Mouse (Mus musculus) forebrain, embryonic 10.5 days (tissue): ENCODE results near the gene Ssc4d. TPM values are rescaled to one million over a fixed set of nuclear protein-coding genes. Genes with fewer than 3 reads are reported as not detected.

ENCODE experiments used
- DNase-seq: peaks from one replicate; pipeline ENCODE4 v3.0.0-alpha.2; 2017; ENCODE audit warnings: low spot score; ENCODE audit errors: extremely low spot score
- H3K27ac ChIP-seq: fragments of 300-500 bp; sonication (generic); 2 replicates; pipeline ENCODE4 v1.5.1; 2016; ENCODE audit warnings: mild to moderate bottlenecking
- H3K27me3 ChIP-seq: fragments of 300-500 bp; sonication (generic); 2 replicates; pipeline ENCODE4 v1.6.1; 2016; ENCODE audit warnings: mild to moderate bottlenecking; ENCODE audit not compliant: poor library complexity, severe bottlenecking
- H3K36me3 ChIP-seq: fragments of 300-500 bp; sonication (generic); replicated peaks from 2 replicates; pipeline ENCODE4 v1.6.1; 2016; ENCODE audit warnings: mild to moderate bottlenecking, moderate library complexity
- H3K4me1 ChIP-seq: fragments of 300-500 bp; sonication (generic); 2 replicates; pipeline ENCODE4 v1.6.1; 2016
- H3K4me3 ChIP-seq: fragments of 300-500 bp; sonication (generic); 2 replicates; pipeline ENCODE4 v1.5.1; 2016; ENCODE audit warnings: mild to moderate bottlenecking, moderate library complexity
- H3K9me3 ChIP-seq: fragments of 300-500 bp; sonication (generic); 2 replicates; pipeline ENCODE4 v1.6.1; 2016; ENCODE audit warnings: mild to moderate bottlenecking, moderate library complexity
- WGBS: fragments of 180-500 bp; shearing (Covaris S2); methylation state at CpG from one replicate; pipeline ENCODE4 v1.1.7; 2016; 5-methylcytosine and 5-hydroxymethylcytosine counted together
- polyA plus RNA-seq: library from polyadenylated mRNA; unstranded; fragments of >200 nt; fragmentation: Nextera tagmentation; extraction: Ambion mirVana; gene quantifications from 2 replicates; pipeline ENCODE4 v1.2.1, GENCODE M21; 2016

Gene Ssc4d
- polyA plus RNA-seq, 1 experiment from 2014 or later, result 1.9 TPM

DNA sequence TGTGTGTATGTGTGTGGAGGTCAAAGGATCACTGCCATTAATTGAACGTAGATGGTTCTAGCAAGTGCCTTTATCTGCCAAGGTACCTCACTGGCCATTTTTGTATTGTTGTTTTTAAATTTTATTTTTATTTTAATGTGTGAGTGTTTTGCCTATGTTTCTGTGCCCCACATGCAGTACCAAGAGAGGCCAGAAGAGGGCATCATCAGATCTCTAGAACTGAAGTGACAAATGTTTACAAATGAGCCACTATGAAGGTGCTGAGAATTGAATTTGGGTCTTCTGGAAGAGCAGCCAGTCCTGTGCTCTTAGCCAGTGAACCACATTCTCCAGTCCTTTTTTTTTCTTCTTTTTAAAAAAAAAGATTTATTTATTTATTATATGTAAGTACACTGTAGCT lies 5.5 kb downstream of the Ssc4d start:
- 66% methylated on average over 1 of the region's 1 CpGs for WGBS
- Histone ChIP-seq H3K9me3 (no peaks in the 10 kb centered on the region), H3K36me3 (no peaks in the 10 kb centered on the region), H3K4me3 (no peak overlapping the region), H3K27me3 (peaks cover 23% of the 10 kb centered on the region), H3K27ac (no peak overlapping the region), H3K4me1 (peaks cover 7% of the 10 kb centered on the region)
- peak; percentile 47 for DNase-seq

DNA sequence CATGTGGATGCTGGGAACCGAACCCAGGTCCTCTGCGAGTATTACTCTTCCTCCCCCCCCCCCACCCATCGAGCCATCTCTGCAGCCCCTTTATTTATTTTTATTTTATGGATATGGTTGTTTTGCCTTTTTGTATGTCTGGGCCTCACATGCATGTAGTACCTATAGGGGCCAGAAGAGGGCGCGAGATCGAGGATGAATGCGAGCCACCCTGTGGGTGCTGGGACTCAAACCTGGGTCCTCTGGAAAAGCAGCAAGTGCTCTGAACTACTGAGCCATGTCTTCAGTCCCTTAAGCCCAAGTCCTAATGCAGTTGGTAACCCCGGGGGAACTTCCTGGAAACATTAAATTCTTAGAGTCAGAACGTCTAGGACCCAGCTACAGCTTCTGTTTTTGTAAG lies 7.5 kb downstream of the Ssc4d start:
- no peak for DNase-seq
- Histone ChIP-seq H3K36me3 (no peaks in the 10 kb centered on the region), H3K4me1 (peaks cover 19% of the 10 kb centered on the region), H3K4me3 (no peak overlapping the region), H3K9me3 (no peaks in the 10 kb centered on the region), H3K27ac (no peak overlapping the region), H3K27me3 (peaks cover 23% of the 10 kb centered on the region)
- 67% methylated on average over 9 of the region's 9 CpGs for WGBS

- DNase-seq, result no peak
- H3K4me1 ChIP-seq, result peaks cover 26% of the 10 kb centered on the region
- no peaks in the 10 kb centered on the region for H3K36me3 ChIP-seq
- 12% methylated on average over 24 of the region's 24 CpGs for WGBS
- no peaks in the 10 kb centered on the region for H3K9me3 ChIP-seq
- H3K27ac ChIP-seq, result 0 out of 2 replicates have a peak overlapping the region, but pooled peaks have one; percentile 53
- H3K27me3 ChIP-seq, result peaks cover 23% of the 10 kb centered on the region
- H3K4me3 ChIP-seq, result peak overlapping the region; percentile 31; the same call in 1 of the 2 replicates
These were observed 8.8 kb downstream of the Ssc4d start for GRCm38 (mm10) chr5:135965501-135965930.

GRCm38 (mm10) chr5:135963280-135963627 lies 11.1 kb downstream of the Ssc4d start:
- peaks cover 23% of the 10 kb centered on the region for H3K27me3 ChIP-seq
- 5% methylated on average over 6 of the region's 6 CpGs for WGBS
- H3K36me3 ChIP-seq, result no peaks in the 10 kb centered on the region
- DNase-seq, result no peak
- H3K27ac ChIP-seq, result peak overlapping the region; percentile 96
- H3K4me3 ChIP-seq, result peak overlapping the region; percentile 71
- H3K9me3 ChIP-seq, result no peaks in the 10 kb centered on the region
- H3K4me1 ChIP-seq, result peaks cover 30% of the 10 kb centered on the region

GRCm38 (mm10) chr5:135962492-135963279 lies 11.6 kb downstream of the Ssc4d start:
- peaks cover 23% of the 10 kb centered on the region for H3K27me3 ChIP-seq
- under 1% methylated on average over 64 of the region's 64 CpGs for WGBS
- no peaks in the 10 kb centered on the region for H3K36me3 ChIP-seq
- H3K4me1 ChIP-seq, result peaks cover 36% of the 10 kb centered on the region
- DNase-seq, result peak; percentile 99
- no peaks in the 10 kb centered on the region for H3K9me3 ChIP-seq
- H3K27ac ChIP-seq, result peak overlapping the region; percentile 96
- H3K4me3 ChIP-seq, result peak overlapping the region; percentile 71

DNA sequence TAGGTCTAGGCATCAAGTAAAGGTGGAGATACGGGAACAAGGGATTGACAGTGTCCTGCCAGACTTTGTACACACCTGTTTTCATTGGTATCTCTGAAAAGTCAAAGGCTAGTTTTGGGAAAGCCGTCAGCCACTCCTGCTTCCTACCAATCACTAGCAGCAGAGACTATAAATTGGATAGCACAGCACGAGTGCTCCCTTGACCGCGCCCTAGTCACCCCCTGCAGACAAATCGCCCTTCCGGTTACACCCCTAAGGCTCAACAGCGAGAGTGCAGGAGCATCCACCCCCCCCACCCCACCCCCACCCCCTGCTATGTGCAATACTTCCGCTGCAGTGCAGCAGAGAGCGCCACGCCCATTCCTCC lies 12.2 kb downstream of the Ssc4d start:
- Histone ChIP-seq H3K36me3 (no peaks in the 10 kb centered on the region), H3K4me1 (peaks cover 42% of the 10 kb centered on the region), H3K4me3 (peak overlapping the region; percentile 71), H3K27me3 (peaks cover 23% of the 10 kb centered on the region), H3K9me3 (no peaks in the 10 kb centered on the region), H3K27ac (peak overlapping the region; percentile 96)
- WGBS, result 2% methylated on average over 11 of the region's 11 CpGs
- DNase-seq, result no peak

GRCm38 (mm10) chr5:135960909-135961635 lies 13.3 kb downstream of the Ssc4d start:
- Histone ChIP-seq H3K27ac (peak overlapping the region; percentile 96), H3K9me3 (no peaks in the 10 kb centered on the region), H3K4me3 (peak overlapping the region; percentile 71), H3K4me1 (peaks cover 47% of the 10 kb centered on the region), H3K27me3 (peaks cover 21% of the 10 kb centered on the region), H3K36me3 (no peaks in the 10 kb centered on the region)
- no peak for DNase-seq
- 95% methylated on average over 15 of the region's 15 CpGs for WGBS

GRCm38 (mm10) chr5:135959911-135960310 lies 14.4 kb downstream of the Ssc4d start:
- Histone ChIP-seq H3K36me3 (no peaks in the 10 kb centered on the region), H3K4me1 (peaks cover 40% of the 10 kb centered on the region), H3K27me3 (peaks cover 10% of the 10 kb centered on the region), H3K27ac (0 out of 2 replicates have a peak overlapping the region, but pooled peaks have one; percentile 44), H3K9me3 (no peaks in the 10 kb centered on the region), H3K4me3 (no peak overlapping the region)
- WGBS, result 95% methylated on average over 7 of the region's 7 CpGs
- no peak for DNase-seq

DNA sequence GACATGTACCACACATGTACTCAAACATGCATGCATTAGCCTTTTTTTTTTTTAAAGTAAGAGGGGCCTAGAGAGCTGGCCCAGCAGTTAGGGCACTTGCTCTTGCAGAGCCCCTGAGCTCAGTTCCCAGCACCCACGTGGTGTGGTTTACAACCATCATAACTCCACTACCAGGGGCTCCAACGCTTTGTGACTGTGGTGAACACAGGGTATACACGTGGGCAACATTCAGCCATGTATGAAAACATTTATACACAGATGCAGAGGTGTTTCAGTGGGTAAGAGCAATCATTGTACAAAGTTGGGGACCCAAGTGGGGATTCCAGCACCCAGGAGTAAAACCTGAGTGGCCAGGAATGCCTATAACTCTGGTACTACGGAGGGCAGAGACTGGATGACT lies 16.0 kb downstream of the Ssc4d start:
- Histone ChIP-seq H3K27ac (peak overlapping the region; percentile 92), H3K9me3 (no peaks in the 10 kb centered on the region), H3K4me3 (peak overlapping the region; percentile 44; the same call in 1 of the 2 replicates), H3K36me3 (no peaks in the 10 kb centered on the region), H3K4me1 (peaks cover 39% of the 10 kb centered on the region), H3K27me3 (no peaks in the 10 kb centered on the region)
- no peak for DNase-seq
- 92% methylated on average over 4 of the region's 4 CpGs for WGBS

GRCm38 (mm10) chr5:135957207-135957974 lies 16.9 kb downstream of the Ssc4d start:
- Histone ChIP-seq H3K27ac (peak overlapping the region; percentile 92), H3K27me3 (no peaks in the 10 kb centered on the region), H3K36me3 (no peaks in the 10 kb centered on the region), H3K4me1 (peaks cover 33% of the 10 kb centered on the region), H3K4me3 (peak overlapping the region; percentile 44), H3K9me3 (no peaks in the 10 kb centered on the region)
- 8% methylated on average over 28 of the region's 28 CpGs for WGBS
- peak; percentile 93 for DNase-seq

- Histone ChIP-seq H3K4me3 (peak overlapping the region; percentile 44), H3K27ac (peak overlapping the region; percentile 92)
- DNase-seq, result no peak
These were observed 17.8 kb downstream of the Ssc4d start for GRCm38 (mm10) chr5:135956300-135957206.

DNA sequence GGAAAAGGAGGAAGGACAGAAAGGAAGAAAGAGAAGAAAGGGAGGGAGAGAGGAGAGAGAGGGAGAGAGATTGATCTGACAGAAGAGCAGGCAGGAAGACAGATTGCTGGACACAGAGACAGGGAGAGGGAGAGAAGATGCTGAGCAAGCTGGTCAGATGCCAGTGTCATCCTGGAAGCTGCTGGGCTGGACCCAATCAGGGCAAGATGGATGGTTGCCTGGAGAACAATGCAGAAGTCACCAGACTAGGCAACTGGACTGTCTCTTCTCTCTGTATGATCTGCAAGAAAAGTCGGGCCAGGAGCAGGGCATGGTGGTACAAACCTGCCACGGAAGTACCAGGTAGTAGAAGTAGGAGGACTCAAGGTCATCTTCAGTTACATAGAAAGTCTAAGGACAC lies 21.5 kb downstream of the Ssc4d start:
- no peaks in the 10 kb centered on the region for H3K27me3 ChIP-seq
- no peaks in the 10 kb centered on the region for H3K9me3 ChIP-seq
- H3K4me1 ChIP-seq, result peaks cover 20% of the 10 kb centered on the region
- no peak overlapping the region for H3K4me3 ChIP-seq
- 87% methylated on average over 2 of the region's 2 CpGs for WGBS
- no peaks in the 10 kb centered on the region for H3K36me3 ChIP-seq
- H3K27ac ChIP-seq, result no peak overlapping the region
- no peak for DNase-seq

More at GRCm38 (mm10) chr5:135956300-135957206, 17.8 kb downstream of the Ssc4d start:
- Histone ChIP-seq H3K27me3 (no peaks in the 10 kb centered on the region), H3K36me3 (no peaks in the 10 kb centered on the region), H3K9me3 (no peaks in the 10 kb centered on the region), H3K4me1 (peaks cover 25% of the 10 kb centered on the region)
- 88% methylated on average over 9 of the region's 9 CpGs for WGBS
